Mouse (Mus musculus) CH12.LX (cell line): ENCODE results near the gene Tex36.

Experiments used
- CTCF ChIP-seq, 2 experiments: IDR thresholded peaks in 1 of 2; conservative IDR thresholded peaks in 1 of 2; 2 replicates each; pipeline ENCODE4 v1.5.1; 2011 to 2012; ENCODE audit warnings: low read depth in 2 of 2, low read length in 2 of 2, improper control_type of control experiment in 1 of 2, inconsistent platforms in 1 of 2, mild to moderate bottlenecking in 1 of 2, moderate library complexity in 1 of 2
- KAT2A ChIP-seq: IDR thresholded peaks from 2 replicates; pipeline ENCODE4 v1.6.1; 2012; ENCODE audit warnings: low read length, improper control_type of control experiment, inconsistent platforms; ENCODE audit not compliant: insufficient replicate concordance
- MEF2A ChIP-seq: IDR thresholded peaks from 2 replicates; pipeline ENCODE4 v1.6.1; 2014; ENCODE audit warnings: low read depth, mild to moderate bottlenecking, inconsistent platforms, low read length, improper control_type of control experiment, borderline replicate concordance
- MXI1 ChIP-seq: IDR thresholded peaks from 2 replicates; pipeline ENCODE4 v1.6.1; 2011; ENCODE audit warnings: mild to moderate bottlenecking, low read depth, low read length, improper control_type of control experiment
- MYC ChIP-seq: IDR thresholded peaks from 2 replicates; pipeline ENCODE4 v1.6.1; 2011; ENCODE audit warnings: low read depth, mild to moderate bottlenecking, improper control_type of control experiment, low read length
- POLR2A ChIP-seq: IDR thresholded peaks from 2 replicates; pipeline ENCODE4 v1.6.1; 2011; ENCODE audit warnings: low read depth, mild to moderate bottlenecking, improper control_type of control experiment, low read length

GRCm38 (mm10) chr7:133580296-133580640 lies 21.7 kb downstream of the Tex36 start:
- TF ChIP-seq CTCF (conservative IDR thresholded peaks at IDR 0.05 in 1 of 2, IDR thresholded peaks at IDR 0.05 in 1 of 2; ENCODE audit: low read depth in 2 of 2, low read length in 2 of 2) (no peak), KAT2A (no peak), MYC (no peak), MEF2A (no peak), MXI1 (no peak), POLR2A (no peak)
